Mouse (Mus musculus): ENCODE data around the gene Fam3a. TPM values are rescaled to one million over a fixed set of nuclear protein-coding genes. Genes with fewer than 3 reads are reported as not detected.
A peak's percentile ranks its signal among the peaks of the same experiment; 100 is the strongest.
"Not testable (repeated sequence)": the region's sequence is repeated elsewhere in the genome, so short reads cannot be mapped to it uniquely, and the experiment has no call there.

Fam3a gene
- total RNA-seq (2021), result 10 to 100 TPM; 16.6 to 24.0 TPM

DNA sequence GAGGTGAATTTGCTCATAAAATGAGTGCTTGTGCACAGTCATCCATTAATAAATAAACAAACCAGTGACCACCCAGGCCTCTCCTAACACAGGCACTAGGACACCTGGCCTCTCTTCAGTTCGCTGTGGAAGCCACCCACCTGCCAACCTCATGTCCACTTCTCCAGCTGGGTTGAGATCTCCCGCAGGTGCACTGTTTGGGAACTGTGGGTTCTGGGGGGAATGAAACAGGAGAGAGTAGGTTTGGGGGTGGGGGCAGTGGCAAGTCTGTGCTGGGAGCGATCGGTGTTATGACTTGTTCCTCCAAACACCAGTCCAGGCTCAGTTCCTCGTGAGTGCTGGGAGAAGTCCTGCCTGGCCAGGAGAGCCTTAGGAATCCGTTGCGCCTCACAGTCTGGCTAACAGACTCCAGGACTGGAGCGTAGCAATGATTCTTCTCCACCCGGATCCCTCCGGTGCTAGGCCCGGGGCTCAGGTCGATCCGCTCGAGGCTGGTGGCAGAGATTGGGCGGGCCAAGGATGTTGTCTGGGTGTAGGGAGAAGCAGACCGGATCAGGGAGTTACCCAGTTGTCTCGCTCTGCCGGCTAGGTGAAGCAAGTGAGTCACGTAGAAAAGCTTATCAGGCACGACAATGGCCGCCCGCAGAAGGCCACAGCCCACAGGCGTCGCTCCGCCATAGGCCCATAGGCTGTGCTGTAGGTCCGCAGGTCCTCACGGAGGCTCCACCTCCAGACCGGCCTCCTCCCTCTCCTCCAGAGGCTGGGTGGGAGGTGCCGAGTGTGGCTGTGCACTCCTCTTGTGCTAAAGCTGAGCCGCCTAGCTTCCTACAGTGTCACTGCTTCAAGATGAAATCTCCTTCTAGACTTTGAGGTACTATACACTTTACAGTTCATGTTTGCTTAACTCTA, at the start of gene Fam3a, which contains the start of gene Ikbkg:
TSS of gene Fam3a (minus strand) at position 738 of the 909 bp plus-strand sequence.
TSS of gene Ikbkg (plus strand) at position 756 of the 909 bp plus-strand sequence.
- DNase-seq, result peak; percentile 83

DNA sequence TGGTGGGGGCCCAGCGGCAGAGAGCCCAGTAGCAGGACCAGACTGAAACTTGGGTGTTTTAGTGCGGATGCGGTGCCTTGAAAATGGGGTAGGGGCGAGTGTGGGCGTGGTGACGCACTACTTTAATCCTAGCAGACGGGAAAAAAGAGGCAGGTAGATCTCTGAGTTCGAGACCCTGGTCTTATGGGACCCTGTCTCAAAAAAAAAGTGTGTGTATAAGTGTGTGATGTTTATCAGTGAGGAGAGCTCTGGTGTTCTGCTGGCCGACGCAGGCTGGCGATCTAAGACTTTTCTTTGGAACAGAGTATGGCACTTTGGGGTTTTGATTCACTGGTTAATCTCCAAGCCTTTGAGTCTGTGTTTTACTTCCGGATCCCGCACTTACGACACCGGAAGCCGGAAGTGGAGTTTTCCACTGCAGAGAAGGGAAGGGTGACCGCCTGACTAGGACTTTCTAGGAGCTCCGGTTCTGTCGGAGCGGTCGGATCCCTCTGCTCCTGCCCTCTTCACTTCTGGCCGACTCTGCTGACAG, 36.3 kb upstream of the Fam3a start:
- peak; percentile 74 for DNase-seq

DNA sequence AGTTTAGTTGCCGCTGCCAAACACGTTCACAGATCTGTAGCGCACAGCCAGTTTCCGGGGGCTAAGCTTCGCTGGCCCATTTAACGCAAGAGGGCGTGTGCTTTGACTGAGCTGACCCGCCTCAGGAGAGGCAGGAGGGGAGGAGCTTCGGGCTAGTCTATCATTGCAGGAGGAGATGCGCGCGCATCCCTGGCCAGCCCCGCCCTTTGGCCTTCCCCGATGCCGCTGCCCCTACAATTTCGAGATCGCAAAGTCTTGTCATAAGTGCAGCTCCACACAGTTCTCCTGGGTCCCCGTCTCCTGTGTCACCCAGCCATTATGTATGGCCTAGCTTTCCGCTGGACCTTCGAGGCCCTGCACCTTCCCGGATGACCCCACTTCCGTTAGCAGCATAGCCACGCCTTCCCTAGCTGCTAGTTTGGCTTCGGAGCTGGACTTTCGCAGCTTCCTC, 35.8 kb upstream of the Fam3a start, which contains the start of gene G6pdx:
TSS of gene G6pdx (minus strand) at position 369 of the 451 bp plus-strand sequence.
- DNase-seq, result peak; percentile 87

DNA sequence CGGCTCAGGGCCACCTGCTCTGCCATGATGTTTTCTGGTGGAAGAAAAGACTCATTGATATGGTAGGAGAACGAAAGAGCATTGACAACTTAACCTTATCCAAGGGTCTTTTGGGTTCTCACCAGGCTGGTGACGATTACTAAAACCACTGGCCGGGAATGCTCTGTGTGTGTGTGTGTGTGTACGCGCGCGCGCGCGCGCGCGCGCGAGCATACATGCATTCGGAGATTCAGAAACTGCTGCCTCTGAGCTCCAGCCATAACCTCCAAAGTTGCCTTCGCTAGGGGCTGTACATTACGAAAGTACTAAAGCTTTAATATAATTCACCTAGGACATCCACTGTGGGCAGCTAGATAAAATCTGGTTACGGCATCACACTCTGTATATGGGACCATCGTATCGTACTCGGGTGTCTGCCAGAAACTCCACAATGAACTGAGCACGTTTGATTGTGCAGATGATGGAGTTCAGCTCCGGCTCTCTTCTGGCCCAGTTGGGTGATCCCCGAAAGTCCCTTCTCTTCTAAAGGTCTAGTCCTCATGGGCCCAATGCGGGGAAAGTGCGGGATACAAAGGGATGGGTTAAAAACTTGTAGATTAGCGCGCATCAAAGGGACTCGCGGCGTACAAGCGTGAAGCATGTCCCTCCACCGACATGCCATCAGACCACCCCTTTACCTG, 35.2 kb upstream of the Fam3a start:
- no peak for DNase-seq

DNA sequence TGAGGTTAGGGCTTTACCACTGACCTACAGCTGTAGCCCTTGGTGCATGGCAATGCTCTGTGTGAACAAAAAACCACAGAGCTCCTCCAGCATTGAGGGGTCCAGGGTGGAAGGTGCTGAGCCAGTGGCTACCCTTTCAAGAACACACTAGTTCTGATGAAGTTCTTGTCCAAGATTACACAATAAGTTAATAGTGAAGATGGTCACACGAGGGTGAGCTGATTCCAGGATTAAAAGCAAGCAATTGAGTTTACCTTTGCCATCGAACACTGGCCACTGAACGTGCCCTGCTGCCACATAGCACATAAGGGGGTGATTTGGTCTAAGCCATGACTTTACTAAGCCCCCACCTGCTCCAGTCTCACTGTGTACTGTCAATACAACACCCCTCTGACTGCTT, 34.0 kb upstream of the Fam3a start:
- DNase-seq, result no peak

DNA sequence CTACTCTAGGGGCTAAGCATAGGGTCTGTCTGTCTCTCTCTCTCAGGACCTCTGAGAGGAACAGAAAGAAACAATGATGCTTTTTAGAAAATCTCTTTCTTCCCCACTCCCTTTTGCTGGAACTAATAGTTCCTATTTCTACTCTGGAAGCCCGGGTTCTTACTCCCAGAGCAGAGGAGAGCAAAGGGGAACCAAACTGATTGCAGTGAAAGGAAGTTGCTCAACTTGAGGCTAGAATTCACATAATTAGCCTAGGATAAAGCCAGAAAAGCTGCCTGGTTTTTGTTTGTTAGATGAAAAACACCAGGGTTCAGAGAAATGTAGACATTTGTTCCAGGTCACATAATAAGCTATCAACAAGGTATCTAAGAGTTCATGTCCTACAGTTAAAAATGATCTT, 33.2 kb upstream of the Fam3a start:
- DNase-seq, result no peak

DNA sequence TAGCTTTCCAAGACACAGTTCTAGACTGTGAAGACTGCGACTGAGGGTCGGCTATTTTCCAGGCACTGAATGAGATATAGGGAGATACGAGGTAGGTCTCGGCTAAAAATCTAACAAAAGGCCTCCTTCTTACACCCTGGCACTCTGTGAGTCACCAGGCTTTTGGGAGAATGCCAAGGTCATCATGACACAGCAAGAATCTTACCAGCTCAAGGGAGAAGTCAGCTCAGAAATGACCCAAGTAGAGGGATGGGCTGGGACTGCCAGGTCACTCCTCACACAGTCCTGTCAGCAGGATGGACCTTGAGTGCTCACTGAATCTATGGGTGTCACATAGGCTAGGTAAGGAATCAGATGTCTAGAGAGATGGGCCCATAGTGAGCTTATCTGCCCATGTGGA, 32.1 kb upstream of the Fam3a start:
- DNase-seq, result peak; percentile 12

DNA sequence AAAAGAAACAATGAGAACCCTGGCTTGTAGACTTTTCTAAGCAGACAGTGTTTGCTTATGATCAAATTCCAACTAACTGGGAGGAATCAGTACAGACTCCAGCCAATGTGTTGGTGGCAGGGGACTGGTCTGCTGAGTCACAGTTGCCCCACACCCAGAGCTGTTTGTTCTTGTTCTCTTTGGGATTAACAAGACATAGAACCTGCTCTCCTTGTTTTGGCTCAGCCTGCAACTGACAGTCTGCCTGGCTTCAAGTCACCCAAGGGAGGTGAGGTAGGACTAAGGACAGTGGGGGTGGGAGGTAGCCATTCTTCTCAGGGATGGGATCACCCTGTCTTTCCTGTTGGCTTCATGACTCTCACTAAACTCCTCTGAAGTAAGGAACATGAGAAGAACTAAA, 31.4 kb upstream of the Fam3a start:
- no peak for DNase-seq

DNA sequence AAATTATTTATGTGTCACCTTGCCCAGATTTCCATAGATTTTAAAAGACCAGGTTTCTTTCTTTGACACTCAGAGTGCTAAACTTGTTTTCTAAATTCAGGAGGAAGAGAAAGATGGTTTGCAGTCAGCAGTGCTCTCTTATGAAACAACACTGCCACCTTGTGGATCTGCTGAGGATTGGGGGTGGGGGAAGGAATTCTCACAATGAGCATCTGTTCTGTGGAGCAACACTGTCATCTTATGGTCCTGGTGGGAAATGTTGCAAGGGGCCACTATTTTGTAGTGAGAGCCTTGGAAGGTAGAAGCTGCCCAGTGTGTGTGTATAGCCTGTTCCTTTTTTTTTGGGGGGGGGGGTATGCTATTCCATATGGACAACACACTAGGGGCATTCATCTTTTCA, 20.3 kb upstream of the Fam3a start:
- peak; percentile 80 for DNase-seq

DNA sequence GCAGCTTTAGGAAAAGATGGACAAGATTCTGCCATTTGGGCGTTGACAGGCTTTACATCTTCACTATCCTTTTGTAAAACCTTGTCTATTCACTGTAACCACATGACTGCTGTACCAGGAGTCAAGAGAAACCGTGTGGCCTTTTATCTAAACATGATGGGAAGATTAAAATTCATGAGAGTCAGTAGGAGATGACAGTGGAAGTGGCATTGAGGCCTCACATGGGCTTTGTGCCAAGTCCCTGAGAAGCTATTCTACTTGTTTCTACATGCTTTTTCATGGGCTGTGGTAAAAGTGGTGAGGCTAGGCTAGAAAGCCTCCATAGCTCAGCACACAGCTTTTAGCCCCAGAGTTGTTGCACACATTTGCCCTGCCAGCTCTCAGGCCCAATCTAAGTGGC, 15.3 kb upstream of the Fam3a start:
- no peak for DNase-seq

DNA sequence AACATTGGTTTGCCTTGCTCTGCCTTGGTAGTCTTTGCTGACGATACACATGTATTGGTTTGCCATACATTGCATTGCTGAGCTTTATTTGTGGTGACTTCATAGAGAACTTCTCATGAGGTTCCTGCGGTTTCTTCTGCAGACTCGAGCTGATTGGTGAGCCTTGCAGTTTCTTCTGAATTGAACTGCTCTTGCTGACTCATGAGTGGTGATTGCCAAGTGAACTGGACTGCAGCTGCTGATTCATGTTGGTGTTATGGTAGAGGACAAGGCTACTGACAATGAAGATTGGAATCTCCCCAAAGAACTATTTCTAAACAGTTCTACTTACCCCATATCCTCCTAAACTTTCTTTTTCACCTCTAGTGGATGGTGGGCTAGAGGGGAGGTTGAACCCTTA, 7.1 kb upstream of the Fam3a start:
- no peak for DNase-seq

DNA sequence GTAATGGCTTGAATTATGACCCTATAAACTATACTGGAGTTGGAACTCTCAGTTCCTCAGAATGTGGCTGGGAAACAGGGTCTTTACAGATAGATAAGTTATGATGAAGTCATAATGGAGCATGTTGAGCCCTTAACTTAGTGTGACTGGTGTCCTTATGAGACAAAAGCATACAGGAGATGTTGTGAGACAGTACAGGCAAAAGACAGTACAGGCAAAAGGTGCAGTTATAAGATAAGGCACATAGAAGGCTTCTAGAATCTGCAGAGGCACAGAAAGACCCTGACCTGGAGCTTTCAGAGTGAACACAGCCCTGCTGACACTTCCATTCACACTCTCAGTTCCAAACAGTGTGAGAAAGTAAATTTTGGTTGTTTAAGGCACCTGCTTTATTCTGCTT, 4.9 kb downstream of the Fam3a start:
- DNase-seq, result no peak

DNA sequence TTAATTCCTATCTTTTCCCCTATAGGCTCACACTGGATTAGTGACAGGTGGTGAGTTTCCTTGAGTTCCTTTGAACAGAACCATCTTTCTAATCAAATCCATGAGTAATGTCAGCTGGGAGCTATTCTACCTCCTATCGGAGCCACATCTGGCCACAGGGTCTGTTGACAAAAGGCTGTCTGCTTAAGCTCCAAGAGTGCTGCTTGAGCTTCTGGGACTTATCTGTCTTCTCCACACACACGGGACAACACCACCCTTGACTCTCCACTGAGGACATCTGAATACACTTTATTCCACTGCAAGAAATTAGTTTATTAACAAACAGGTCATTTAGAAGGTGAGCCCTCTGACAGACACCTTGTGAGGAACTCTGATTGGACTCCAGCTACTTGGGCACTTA, 8.6 kb downstream of the Fam3a start:
- DNase-seq, result no peak

DNA sequence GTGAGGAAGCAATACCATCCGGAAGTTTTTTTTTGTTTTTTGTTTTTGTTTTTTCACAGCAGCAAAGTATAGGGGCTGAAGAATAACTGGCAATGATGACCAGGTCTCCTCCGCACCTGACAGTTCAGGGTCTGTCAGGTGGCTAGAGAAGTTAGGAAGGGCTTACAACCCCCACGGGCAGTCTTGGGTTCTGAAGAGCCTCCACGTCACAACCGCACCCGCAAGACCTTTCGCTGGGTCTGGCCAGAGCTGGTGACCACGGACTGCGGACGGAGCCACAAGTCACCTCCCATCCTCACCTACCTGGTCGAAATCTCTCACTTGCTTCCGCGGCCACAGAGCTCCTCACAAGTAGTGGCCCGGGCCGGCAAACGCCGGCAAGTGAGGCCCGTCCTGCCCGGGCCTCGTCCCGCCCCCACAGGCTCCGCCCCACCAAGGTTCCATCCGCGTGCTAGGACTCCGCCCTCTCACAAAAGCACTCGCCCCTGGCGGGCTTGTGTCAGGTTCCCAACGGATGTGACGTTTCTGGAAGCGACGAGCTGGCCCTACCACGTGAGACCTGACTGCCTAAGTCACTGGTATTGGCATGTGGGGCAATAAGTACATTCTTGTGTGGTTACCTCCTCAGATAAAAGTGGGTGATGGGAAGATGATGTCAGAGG, 20.1 kb downstream of the Fam3a start, which contains the start of the genes Ubl4a and Slc10a3:
TSS of gene Ubl4a (minus strand) at position 331 of the 662 bp plus-strand sequence.
TSS of gene Slc10a3 (minus strand) at position 462 of the 662 bp plus-strand sequence.
- peak; percentile 89 for DNase-seq

DNA sequence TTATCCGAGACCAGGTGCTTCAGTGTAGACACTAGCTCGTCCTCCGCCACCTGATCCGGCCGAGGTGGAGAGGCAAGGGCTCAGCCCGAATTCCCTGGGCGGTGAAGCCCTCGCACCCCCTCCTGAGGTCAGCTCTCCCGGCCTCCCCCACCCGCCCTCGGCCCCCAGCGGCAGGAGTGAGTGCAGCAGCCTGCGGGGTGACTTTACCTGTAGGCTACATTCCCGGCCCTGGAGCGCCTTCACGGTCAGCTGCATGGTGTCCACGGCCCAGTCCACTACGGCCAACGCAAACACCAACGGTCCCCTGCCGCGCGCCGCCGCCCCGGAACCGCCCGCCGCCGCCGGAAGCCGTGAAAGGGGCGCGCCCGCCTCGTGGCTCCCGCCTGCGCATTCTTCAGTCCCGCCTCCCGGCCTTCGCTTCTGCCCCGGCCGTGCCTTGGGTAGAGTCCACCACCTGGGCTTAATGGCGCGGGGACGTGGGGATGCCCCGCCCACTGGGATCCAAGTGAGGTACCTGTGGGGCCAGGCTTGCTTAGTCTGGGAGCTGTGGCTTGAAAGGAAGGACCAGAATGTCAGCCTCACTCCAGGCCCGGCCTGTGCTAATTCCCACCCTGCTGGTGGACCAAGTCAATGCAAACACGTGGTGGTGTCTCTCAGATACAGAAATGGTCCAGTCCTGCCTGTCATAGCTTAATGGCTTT, 24.7 kb downstream of the Fam3a start:
- peak; percentile 75 for DNase-seq

DNA sequence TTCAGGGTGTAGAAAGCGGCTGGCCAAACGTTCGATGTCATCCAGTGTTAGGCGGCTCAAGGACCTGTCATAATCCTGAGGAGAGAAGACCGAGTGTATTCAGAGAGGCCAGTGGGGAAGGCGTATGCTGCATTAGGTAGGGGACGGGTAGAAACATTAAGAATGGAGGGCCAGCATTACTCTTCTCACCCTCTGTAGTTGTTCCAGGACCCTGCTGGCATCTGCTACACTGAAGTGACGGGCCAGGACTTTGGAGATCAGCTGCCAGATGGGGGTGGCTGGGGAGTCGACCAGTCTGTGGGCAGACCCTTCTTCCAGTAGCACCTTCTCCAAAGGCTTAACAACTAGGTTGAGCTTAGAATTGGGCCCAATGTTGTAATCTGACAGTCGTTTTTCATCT, 25.6 kb downstream of the Fam3a start:
- DNase-seq, result no peak

DNA sequence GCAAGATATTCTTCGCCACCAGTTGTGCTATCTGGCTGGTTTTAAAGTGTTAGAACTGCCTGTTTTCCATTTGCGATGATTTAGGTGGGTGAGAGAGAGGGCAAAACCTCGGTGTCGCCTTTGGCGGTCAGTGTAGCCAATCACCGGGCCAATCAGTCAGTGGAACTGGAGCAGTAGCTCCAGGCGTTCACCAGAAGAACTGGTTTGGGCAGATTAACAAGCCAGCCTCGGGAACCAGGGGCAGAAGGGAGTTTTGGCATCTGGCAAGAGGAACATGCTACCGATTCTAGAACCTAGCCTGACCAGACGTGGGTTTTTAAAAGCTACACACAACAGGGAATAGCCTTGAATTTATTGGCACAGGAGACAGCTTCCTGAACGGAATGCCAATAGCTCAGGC, 33.9 kb downstream of the Fam3a start:
- DNase-seq, result no peak

DNA sequence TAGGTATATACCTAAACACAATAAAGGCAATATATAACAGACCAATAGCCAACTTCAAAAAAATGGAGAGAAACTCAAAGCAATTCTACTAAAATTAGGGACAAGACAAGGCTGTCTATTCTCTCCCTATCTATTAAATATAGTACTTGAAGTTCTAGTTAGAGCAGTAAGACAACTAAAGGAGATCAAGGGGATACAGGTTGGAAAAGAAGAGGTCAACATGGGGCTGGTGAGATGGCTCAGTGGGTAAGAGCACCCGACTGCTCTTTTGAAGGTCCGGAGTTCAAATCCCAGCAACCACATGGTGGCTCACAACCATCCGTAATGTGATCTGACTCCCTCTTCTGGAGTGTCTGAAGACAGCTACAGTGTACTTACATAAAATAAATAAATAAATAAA, 36.0 kb downstream of the Fam3a start:
- not testable (repeated sequence) for DNase-seq

DNA sequence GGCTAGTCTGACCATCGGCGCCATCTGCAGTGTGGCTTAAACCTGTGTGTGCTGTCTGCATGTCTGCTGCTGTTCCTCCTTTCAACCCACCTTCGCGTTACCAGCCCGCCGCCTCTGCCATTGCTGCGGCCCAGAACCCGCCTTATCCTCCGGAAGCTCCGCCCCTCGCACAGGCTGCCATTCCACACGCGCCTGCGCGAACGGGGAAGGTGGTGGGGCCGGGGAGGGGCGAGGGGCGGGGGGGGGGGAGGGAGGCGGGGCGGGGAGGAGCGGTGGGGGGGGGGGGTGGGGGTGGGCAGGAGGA, 39.7 kb downstream of the Fam3a start, which contains the start of gene Lage3:
TSS of gene Lage3 (minus strand) at position 152 of the 304 bp plus-strand sequence.
- peak; percentile 83 for DNase-seq

DNA sequence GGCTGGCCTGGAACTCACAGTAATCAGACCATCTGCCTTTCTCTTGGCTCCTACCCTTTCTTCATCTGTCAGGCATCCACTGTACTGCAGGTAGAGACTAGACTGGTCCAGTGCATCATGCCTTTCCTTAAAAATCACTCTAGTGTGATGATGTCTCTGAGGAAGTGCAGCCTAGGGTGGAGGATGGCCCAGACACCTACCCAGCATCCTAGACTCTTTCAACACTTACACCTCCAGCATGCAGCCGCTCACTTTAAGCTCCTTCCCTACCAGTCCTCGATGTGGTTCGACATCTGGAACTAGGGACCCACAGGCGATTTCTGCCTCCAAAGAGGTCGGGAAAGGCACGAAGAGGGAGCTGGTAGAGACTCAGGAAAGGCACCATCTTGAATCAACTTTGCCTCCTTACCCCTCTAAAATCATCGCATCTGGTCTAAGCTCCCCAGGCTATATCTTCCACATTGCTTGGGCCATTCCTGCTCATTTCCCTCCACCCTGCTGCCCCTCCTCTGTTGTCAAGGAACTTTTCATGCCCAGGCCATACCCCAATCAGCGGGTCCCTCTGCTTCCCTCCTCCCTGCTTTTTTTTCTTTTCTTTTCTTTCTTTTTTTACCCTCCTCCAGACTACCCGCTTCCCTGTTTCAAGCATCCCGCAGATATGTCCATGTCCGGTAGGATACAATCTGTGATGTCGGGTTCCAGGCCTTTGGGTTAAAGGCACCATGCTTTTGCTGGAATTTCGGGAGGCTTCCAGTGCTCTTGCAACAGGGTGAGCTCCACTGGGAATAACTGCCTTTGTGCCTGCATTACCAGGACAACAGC, 40.2 kb downstream of the Fam3a start:
- no peak for DNase-seq
